Mouse (Mus musculus): ENCODE data around the gene Pomp.

GRCm38 (mm10) chr5:147913241-147913842 lies 53.1 kb downstream of the Pomp start:
- TF ChIP-seq GATA1 (IDR thresholded peaks at IDR 0.05; ENCODE audit: borderline replicate concordance, low read length): no peak
- no peak for TF ChIP-seq FLI1 (IDR thresholded peaks at IDR 0.05; ENCODE audit: low read length)

Measured in megakaryocyte, embryonic 14.5 days (primary cell).